Mouse (Mus musculus): ENCODE results near the gene Adora1. TPM values are rescaled to one million over a fixed set of nuclear protein-coding genes. Genes with fewer than 3 reads are reported as not detected.

The Adora1 gene
- polyA plus RNA-seq, 1 experiment from 2014 or later: 26.0 TPM

DNA sequence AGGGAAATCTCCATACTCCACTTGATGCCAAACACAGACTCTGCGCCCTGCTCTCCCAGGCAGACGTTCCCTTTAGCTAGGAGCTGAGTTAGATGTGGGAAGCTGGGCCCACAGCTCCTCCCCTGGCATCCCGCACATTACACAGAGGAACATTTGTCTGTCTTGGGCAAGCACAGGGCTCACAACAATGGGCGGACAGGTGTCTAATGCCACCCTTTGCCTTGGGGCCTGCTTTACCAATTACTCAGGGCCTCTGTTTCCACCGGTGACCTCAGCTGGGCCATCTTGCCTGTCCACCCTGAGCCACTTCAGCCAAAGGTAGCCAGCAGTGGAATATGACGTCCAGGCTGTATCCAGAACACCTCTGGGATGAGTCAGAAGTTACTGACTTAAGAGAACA is 73.8 kb downstream of the Adora1 start:
- Histone ChIP-seq H3K9me3 (no peaks in the 10 kb centered on the region), H3K27ac (replicated peaks) (no peak overlapping the region), H3K9ac (no peak overlapping the region), H3K36me3 (no peaks in the 10 kb centered on the region), H3K4me1 (replicated peaks) (no peaks in the 10 kb centered on the region), H3K4me2 (no peak overlapping the region), H3K27me3 (no peaks in the 10 kb centered on the region), H3K4me3 (no peak overlapping the region)
- 87% methylated on average over 6 of the region's 6 CpGs for WGBS
- no peak for ATAC-seq (ENCODE audit: low FRiP score, low read depth)

- Histone ChIP-seq H3K27ac (replicated peaks) (no peak overlapping the region), H3K4me1 (replicated peaks) (no peaks in the 10 kb centered on the region), H3K36me3 (no peaks in the 10 kb centered on the region), H3K4me3 (no peak overlapping the region), H3K4me2 (no peak overlapping the region), H3K9me3 (no peaks in the 10 kb centered on the region), H3K9ac (no peak overlapping the region), H3K27me3 (no peaks in the 10 kb centered on the region)
- WGBS: 89% methylated on average over 3 of the region's 3 CpGs
- no peak for ATAC-seq (ENCODE audit: low FRiP score, low read depth)
Observed at GRCm38 (mm10) chr1:134160404-134160803, 74.8 kb downstream of the Adora1 start.

- no peaks in the 10 kb centered on the region for H3K4me1 ChIP-seq (replicated peaks)
- H3K4me3 ChIP-seq: no peak overlapping the region
- WGBS: 55% methylated on average over 3 of the region's 3 CpGs
- no peak for ATAC-seq (ENCODE audit: low FRiP score, low read depth)
- H3K9ac ChIP-seq: no peak overlapping the region
- no peaks in the 10 kb centered on the region for H3K36me3 ChIP-seq
- no peak overlapping the region for H3K4me2 ChIP-seq
- H3K27ac ChIP-seq (replicated peaks): no peak overlapping the region
- no peaks in the 10 kb centered on the region for H3K9me3 ChIP-seq
- H3K27me3 ChIP-seq: no peaks in the 10 kb centered on the region
Observed at GRCm38 (mm10) chr1:134154655-134155054, 80.6 kb downstream of the Adora1 start.

- Histone ChIP-seq H3K9ac (no peak overlapping the region), H3K4me2 (no peak overlapping the region), H3K4me3 (no peak overlapping the region), H3K9me3 (no peaks in the 10 kb centered on the region), H3K27me3 (no peaks in the 10 kb centered on the region), H3K4me1 (replicated peaks) (no peaks in the 10 kb centered on the region), H3K27ac (replicated peaks) (no peak overlapping the region), H3K36me3 (no peaks in the 10 kb centered on the region)
- 91% methylated on average over 3 of the region's 3 CpGs for WGBS
- ATAC-seq (ENCODE audit: low FRiP score, low read depth): no peak
Observed at GRCm38 (mm10) chr1:134154121-134154520, 81.1 kb downstream of the Adora1 start.

- Histone ChIP-seq H3K27ac (replicated peaks) (no peak overlapping the region), H3K27me3 (no peaks in the 10 kb centered on the region), H3K9me3 (no peaks in the 10 kb centered on the region), H3K4me2 (no peak overlapping the region), H3K9ac (no peak overlapping the region), H3K4me3 (no peak overlapping the region), H3K4me1 (replicated peaks) (no peaks in the 10 kb centered on the region), H3K36me3 (no peaks in the 10 kb centered on the region)
- no peak for ATAC-seq (ENCODE audit: low FRiP score, low read depth)
- 76% methylated on average over 21 of the region's 21 CpGs for WGBS
Observed at GRCm38 (mm10) chr1:134152626-134153590, 82.3 kb downstream of the Adora1 start.

- no peaks in the 10 kb centered on the region for H3K4me1 ChIP-seq (replicated peaks)
- H3K9me3 ChIP-seq: no peaks in the 10 kb centered on the region
- H3K9ac ChIP-seq: no peak overlapping the region
- ATAC-seq (ENCODE audit: low FRiP score, low read depth): peak; percentile 87
- no peak overlapping the region for H3K4me3 ChIP-seq
- H3K36me3 ChIP-seq: no peaks in the 10 kb centered on the region
- no peak overlapping the region for H3K27ac ChIP-seq (replicated peaks)
- H3K4me2 ChIP-seq: peak overlapping the region; percentile 23; the same call in 1 of the 2 replicates
- no peaks in the 10 kb centered on the region for H3K27me3 ChIP-seq
- WGBS: 33% methylated on average over 13 of the region's 13 CpGs
Observed at GRCm38 (mm10) chr1:134151655-134152412, 83.4 kb downstream of the Adora1 start.

- H3K27ac ChIP-seq (replicated peaks): no peak overlapping the region
- H3K9ac ChIP-seq: no peak overlapping the region
- H3K9me3 ChIP-seq: no peaks in the 10 kb centered on the region
- 92% methylated on average over 9 of the region's 9 CpGs for WGBS
- no peak overlapping the region for H3K4me3 ChIP-seq
- H3K4me1 ChIP-seq (replicated peaks): no peaks in the 10 kb centered on the region
- H3K27me3 ChIP-seq: no peaks in the 10 kb centered on the region
- no peak for ATAC-seq (ENCODE audit: low FRiP score, low read depth)
- no peaks in the 10 kb centered on the region for H3K36me3 ChIP-seq
- no peak overlapping the region for H3K4me2 ChIP-seq
Observed at GRCm38 (mm10) chr1:134150745-134151144, 84.5 kb downstream of the Adora1 start.

GRCm38 (mm10) chr1:134150076-134150475 is 85.2 kb downstream of the Adora1 start:
- no peak for ATAC-seq (ENCODE audit: low FRiP score, low read depth)
- Histone ChIP-seq H3K4me1 (replicated peaks) (no peaks in the 10 kb centered on the region), H3K27me3 (no peaks in the 10 kb centered on the region), H3K4me2 (no peak overlapping the region), H3K9me3 (no peaks in the 10 kb centered on the region), H3K36me3 (no peaks in the 10 kb centered on the region), H3K4me3 (no peak overlapping the region), H3K9ac (no peak overlapping the region), H3K27ac (replicated peaks) (no peak overlapping the region)
- 73% methylated on average over 8 of the region's 8 CpGs for WGBS

Other genes with a start within 250 kb of the Adora1 start
- gene Fmod, start 198.2 kb downstream of the Adora1 start, polyA plus RNA-seq (2015; fragmentation: Nextera tagmentation; extraction: Ambion mirVana): 10.2 and 11.0 TPM in 2 replicates
- 30.4 and 49.0 TPM in 2 replicates for gene Btg2, start 156.3 kb downstream of the Adora1 start, polyA plus RNA-seq (2015; fragmentation: Nextera tagmentation; extraction: Ambion mirVana)
- gene Chit1, start 124.2 kb downstream of the Adora1 start, polyA plus RNA-seq (2015; fragmentation: Nextera tagmentation; extraction: Ambion mirVana): 0.37 and 0.38 TPM in 2 replicates
- gene Chil1, start 53.3 kb downstream of the Adora1 start, polyA plus RNA-seq (2015; fragmentation: Nextera tagmentation; extraction: Ambion mirVana): 1.4 and 2.4 TPM in 2 replicates
- 0.12 and 0.29 TPM in 2 replicates for gene Mybph, start 42.0 kb downstream of the Adora1 start, polyA plus RNA-seq (2015; fragmentation: Nextera tagmentation; extraction: Ambion mirVana)
- gene Myog, start 54.6 kb upstream of the Adora1 start, polyA plus RNA-seq (2015; fragmentation: Nextera tagmentation; extraction: Ambion mirVana): 0.45 TPM in 1 of 2 replicates, not detected in the other
- 26.7 and 28.7 TPM in 2 replicates for gene Ppfia4, start 97.5 kb upstream of the Adora1 start, polyA plus RNA-seq (2015; fragmentation: Nextera tagmentation; extraction: Ambion mirVana)
- 125 and 126 TPM in 2 replicates for gene Tmem183a, start 126.5 kb upstream of the Adora1 start, polyA plus RNA-seq (2015; fragmentation: Nextera tagmentation; extraction: Ambion mirVana)
- not detected in 2 replicates for gene 4933406M09Rik, start 150.5 kb upstream of the Adora1 start, polyA plus RNA-seq (2015; fragmentation: Nextera tagmentation; extraction: Ambion mirVana)
- gene Cyb5r1, start 170.1 kb upstream of the Adora1 start, polyA plus RNA-seq (2015; fragmentation: Nextera tagmentation; extraction: Ambion mirVana): 14.6 and 16.5 TPM in 2 replicates
- gene Adipor1, start 179.9 kb upstream of the Adora1 start, polyA plus RNA-seq (2015; fragmentation: Nextera tagmentation; extraction: Ambion mirVana): 83.1 and 86.8 TPM in 2 replicates
- gene Klhl12, start 220.1 kb upstream of the Adora1 start, polyA plus RNA-seq (2015; fragmentation: Nextera tagmentation; extraction: Ambion mirVana): 38.0 and 38.2 TPM in 2 replicates